Mouse (Mus musculus): ENCODE data around the gene Siah1a. TPM values are rescaled to one million over a fixed set of nuclear protein-coding genes. Genes with fewer than 3 reads are reported as not detected.

Siah1a gene
- polyA plus RNA-seq, 1 experiment from 2014 or later, result 78.8 TPM

GRCm38 (mm10) chr8:86735446-86736111 is 10.2 kb downstream of the Siah1a start:
- Histone ChIP-seq H3K4me2 (replicated peaks; ENCODE audit: low read depth, low read length) (no peak overlapping the region), H3K9me3 (ENCODE audit: control insufficient read depth, low read length) (no peaks in the 10 kb centered on the region), H3K4me1 (replicated peaks; ENCODE audit: control insufficient read depth, insufficient read depth, low read length) (no peaks in the 10 kb centered on the region), H3K27ac (ENCODE audit: low read depth, low read length) (no peak overlapping the region), H3K27me3 (ENCODE audit: control insufficient read depth, insufficient read depth, low read length) (no peaks in the 10 kb centered on the region), H3K36me3 (ENCODE audit: control insufficient read depth, insufficient read depth, low read length) (no peaks in the 10 kb centered on the region), H3K9ac (ENCODE audit: low read depth, low read length) (no peak overlapping the region), H3K4me3 (ENCODE audit: low read depth, low read length) (no peak overlapping the region)
- WGBS, result 72% methylated on average over 3 of the region's 3 CpGs
- ATAC-seq (ENCODE audit: low FRiP score) (no peak), DNase-seq (ENCODE audit: low spot score) (no peak)

DNA sequence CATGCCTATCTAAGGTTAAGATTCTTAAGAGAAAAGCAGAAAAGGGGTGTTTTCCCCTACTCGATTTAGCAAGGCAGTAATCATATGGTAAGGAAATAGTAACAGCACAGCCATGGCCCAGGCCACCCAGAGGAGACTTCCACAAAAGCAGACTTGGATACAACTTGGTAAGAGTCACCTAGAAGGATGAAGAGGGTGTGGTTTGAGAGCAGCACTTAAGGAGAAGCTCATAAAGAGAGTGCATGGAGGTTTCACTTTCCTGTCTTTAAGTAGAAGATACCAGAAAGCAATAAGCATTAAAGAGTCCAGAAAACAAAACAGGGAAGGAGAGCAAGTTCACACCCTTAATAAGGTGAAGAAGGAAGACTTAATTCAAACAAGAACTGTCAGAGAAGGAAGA is 10.8 kb downstream of the Siah1a start:
- H3K9ac ChIP-seq (ENCODE audit: low read depth, low read length), result no peak overlapping the region
- H3K4me1 ChIP-seq (replicated peaks; ENCODE audit: control insufficient read depth, insufficient read depth, low read length), result no peaks in the 10 kb centered on the region
- no peak for ATAC-seq (ENCODE audit: low FRiP score)
- WGBS, result 97% methylated on average over 1 of the region's 1 CpGs
- no peak overlapping the region for H3K4me2 ChIP-seq (replicated peaks; ENCODE audit: low read depth, low read length)
- no peaks in the 10 kb centered on the region for H3K36me3 ChIP-seq (ENCODE audit: control insufficient read depth, insufficient read depth, low read length)
- no peak for DNase-seq (ENCODE audit: low spot score)
- no peaks in the 10 kb centered on the region for H3K9me3 ChIP-seq (ENCODE audit: control insufficient read depth, low read length)
- H3K4me3 ChIP-seq (ENCODE audit: low read depth, low read length), result no peak overlapping the region
- no peak overlapping the region for H3K27ac ChIP-seq (ENCODE audit: low read depth, low read length)
- H3K27me3 ChIP-seq (ENCODE audit: control insufficient read depth, insufficient read depth, low read length), result no peaks in the 10 kb centered on the region

DNA sequence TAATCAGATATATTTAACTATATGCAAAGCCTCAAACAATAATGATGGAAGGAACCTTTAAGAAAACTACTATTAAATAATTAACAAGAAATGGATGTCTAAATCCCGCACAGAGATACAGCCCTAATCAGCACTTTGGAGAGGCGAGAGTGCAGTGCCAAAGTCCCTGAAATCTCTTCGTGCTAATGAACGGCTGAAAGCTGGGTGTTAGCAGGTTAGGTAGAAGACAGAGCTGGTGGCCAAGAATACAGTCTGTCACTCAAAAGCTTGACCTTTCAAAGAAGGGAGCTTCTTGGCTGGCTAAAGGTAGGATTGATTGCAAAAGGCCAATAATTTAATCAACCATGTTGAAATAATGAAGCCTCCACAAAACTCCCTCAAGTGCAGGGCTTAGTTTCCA is 11.6 kb downstream of the Siah1a start:
- ATAC-seq (ENCODE audit: low FRiP score) (no peak), DNase-seq (ENCODE audit: low spot score) (no peak)
- no peak overlapping the region for H3K27ac ChIP-seq (ENCODE audit: low read depth, low read length)
- 87% methylated on average over 4 of the region's 4 CpGs for WGBS
- no peaks in the 10 kb centered on the region for H3K9me3 ChIP-seq (ENCODE audit: control insufficient read depth, low read length)
- no peaks in the 10 kb centered on the region for H3K4me1 ChIP-seq (replicated peaks; ENCODE audit: control insufficient read depth, insufficient read depth, low read length)
- H3K4me2 ChIP-seq (replicated peaks; ENCODE audit: low read depth, low read length), result no peak overlapping the region
- H3K4me3 ChIP-seq (ENCODE audit: low read depth, low read length), result no peak overlapping the region
- no peak overlapping the region for H3K9ac ChIP-seq (ENCODE audit: low read depth, low read length)
- H3K36me3 ChIP-seq (ENCODE audit: control insufficient read depth, insufficient read depth, low read length), result no peaks in the 10 kb centered on the region
- H3K27me3 ChIP-seq (ENCODE audit: control insufficient read depth, insufficient read depth, low read length), result no peaks in the 10 kb centered on the region

DNA sequence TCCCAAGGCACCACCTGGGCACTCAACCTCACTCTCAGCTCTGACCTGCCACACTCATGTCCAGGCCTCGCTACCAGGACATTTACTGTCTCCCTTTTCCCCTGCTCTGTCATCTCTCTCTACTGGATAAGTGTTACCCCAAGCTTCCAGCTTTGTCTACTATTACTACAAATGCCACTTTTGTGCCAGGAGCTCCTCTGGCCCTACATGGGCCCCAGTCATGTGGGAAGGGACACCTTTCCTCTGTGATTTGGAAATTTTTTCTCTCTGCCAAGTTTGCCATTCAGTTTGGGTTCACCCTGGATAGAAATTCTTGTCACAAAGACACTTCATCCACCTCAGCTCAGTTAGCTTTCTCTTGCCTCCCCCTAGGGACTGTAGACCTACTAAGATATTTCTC is 14.9 kb downstream of the Siah1a start:
- H3K36me3 ChIP-seq (ENCODE audit: control insufficient read depth, insufficient read depth, low read length), result no peaks in the 10 kb centered on the region
- ATAC-seq (ENCODE audit: low FRiP score) (no peak), DNase-seq (ENCODE audit: low spot score) (no peak)
- 92% methylated on average over 1 of the region's 1 CpGs for WGBS
- H3K27ac ChIP-seq (ENCODE audit: low read depth, low read length), result no peak overlapping the region
- no peak overlapping the region for H3K4me2 ChIP-seq (replicated peaks; ENCODE audit: low read depth, low read length)
- H3K27me3 ChIP-seq (ENCODE audit: control insufficient read depth, insufficient read depth, low read length), result no peaks in the 10 kb centered on the region
- no peak overlapping the region for H3K9ac ChIP-seq (ENCODE audit: low read depth, low read length)
- H3K9me3 ChIP-seq (ENCODE audit: control insufficient read depth, low read length), result no peaks in the 10 kb centered on the region
- no peak overlapping the region for H3K4me3 ChIP-seq (ENCODE audit: low read depth, low read length)
- H3K4me1 ChIP-seq (replicated peaks; ENCODE audit: control insufficient read depth, insufficient read depth, low read length), result no peaks in the 10 kb centered on the region

DNA sequence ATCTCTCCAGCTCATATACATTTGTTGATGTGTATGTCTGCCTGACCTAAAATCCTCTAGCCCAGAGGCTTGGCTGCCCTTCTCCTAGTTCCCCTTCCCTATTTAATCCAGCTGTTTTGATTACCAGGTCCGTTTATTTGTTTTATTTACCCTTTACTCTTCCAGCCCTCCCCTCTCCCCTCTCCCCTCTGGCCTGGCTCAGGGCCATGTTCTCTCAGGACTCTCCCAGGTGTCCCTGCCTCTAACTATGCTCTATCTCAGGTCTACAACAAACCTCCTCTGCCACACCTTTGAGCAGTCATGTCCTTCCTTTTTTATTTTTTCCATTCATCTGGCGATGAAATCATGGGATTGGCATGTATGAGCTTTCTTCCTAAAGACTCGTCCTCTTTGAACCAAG is 15.4 kb downstream of the Siah1a start:
- 69% methylated on average over 3 of the region's 3 CpGs for WGBS
- ATAC-seq (ENCODE audit: low FRiP score) (no peak), DNase-seq (ENCODE audit: low spot score) (no peak)
- no peaks in the 10 kb centered on the region for H3K4me1 ChIP-seq (replicated peaks; ENCODE audit: control insufficient read depth, insufficient read depth, low read length)
- no peaks in the 10 kb centered on the region for H3K36me3 ChIP-seq (ENCODE audit: control insufficient read depth, insufficient read depth, low read length)
- H3K27me3 ChIP-seq (ENCODE audit: control insufficient read depth, insufficient read depth, low read length), result no peaks in the 10 kb centered on the region
- no peak overlapping the region for H3K27ac ChIP-seq (ENCODE audit: low read depth, low read length)
- no peak overlapping the region for H3K4me2 ChIP-seq (replicated peaks; ENCODE audit: low read depth, low read length)
- H3K4me3 ChIP-seq (ENCODE audit: low read depth, low read length), result no peak overlapping the region
- no peaks in the 10 kb centered on the region for H3K9me3 ChIP-seq (ENCODE audit: control insufficient read depth, low read length)
- H3K9ac ChIP-seq (ENCODE audit: low read depth, low read length), result no peak overlapping the region

- Histone ChIP-seq H3K4me2 (replicated peaks; ENCODE audit: low read depth, low read length) (no peak overlapping the region), H3K4me1 (replicated peaks; ENCODE audit: control insufficient read depth, insufficient read depth, low read length) (no peaks in the 10 kb centered on the region), H3K27me3 (ENCODE audit: control insufficient read depth, insufficient read depth, low read length) (no peaks in the 10 kb centered on the region), H3K9ac (ENCODE audit: low read depth, low read length) (no peak overlapping the region), H3K27ac (ENCODE audit: low read depth, low read length) (0 out of 2 replicates have a peak overlapping the region, but pooled peaks have one; percentile 9), H3K4me3 (ENCODE audit: low read depth, low read length) (no peak overlapping the region), H3K9me3 (ENCODE audit: control insufficient read depth, low read length) (no peaks in the 10 kb centered on the region), H3K36me3 (ENCODE audit: control insufficient read depth, insufficient read depth, low read length) (no peaks in the 10 kb centered on the region)
- 68% methylated on average over 19 of the region's 19 CpGs for WGBS
- no peak for DNase-seq (ENCODE audit: low spot score)
- ATAC-seq (ENCODE audit: low FRiP score), result no peak
Measured at GRCm38 (mm10) chr8:86728224-86728950, 17.3 kb downstream of the Siah1a start.

DNA sequence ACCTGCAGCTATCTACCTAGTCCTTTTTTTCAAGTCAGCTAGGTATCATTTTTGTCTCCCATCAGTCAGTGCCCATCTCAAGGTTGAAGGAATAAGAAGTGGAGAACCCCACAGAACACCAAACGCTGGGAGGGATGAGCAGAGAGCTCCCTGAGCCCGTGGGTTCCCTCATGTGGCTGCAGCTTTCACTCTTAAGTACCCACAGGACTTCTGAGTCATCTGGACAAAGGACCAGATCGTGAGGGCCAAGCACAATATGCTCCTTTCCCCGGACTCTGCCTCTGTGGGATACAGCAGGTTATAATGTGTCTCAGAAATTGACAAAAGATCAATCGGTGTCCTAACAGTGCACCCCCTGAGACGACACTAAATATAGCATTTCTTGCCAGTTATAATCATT is 18.8 kb downstream of the Siah1a start:
- Histone ChIP-seq H3K4me1 (replicated peaks; ENCODE audit: control insufficient read depth, insufficient read depth, low read length) (no peaks in the 10 kb centered on the region), H3K4me3 (ENCODE audit: low read depth, low read length) (no peak overlapping the region), H3K36me3 (ENCODE audit: control insufficient read depth, insufficient read depth, low read length) (no peaks in the 10 kb centered on the region), H3K9ac (ENCODE audit: low read depth, low read length) (no peak overlapping the region), H3K9me3 (ENCODE audit: control insufficient read depth, low read length) (no peaks in the 10 kb centered on the region), H3K4me2 (replicated peaks; ENCODE audit: low read depth, low read length) (no peak overlapping the region), H3K27me3 (ENCODE audit: control insufficient read depth, insufficient read depth, low read length) (no peaks in the 10 kb centered on the region), H3K27ac (ENCODE audit: low read depth, low read length) (no peak overlapping the region)
- ATAC-seq (ENCODE audit: low FRiP score) (no peak), DNase-seq (ENCODE audit: low spot score) (no peak)
- WGBS, result 81% methylated on average over 6 of the region's 6 CpGs

DNA sequence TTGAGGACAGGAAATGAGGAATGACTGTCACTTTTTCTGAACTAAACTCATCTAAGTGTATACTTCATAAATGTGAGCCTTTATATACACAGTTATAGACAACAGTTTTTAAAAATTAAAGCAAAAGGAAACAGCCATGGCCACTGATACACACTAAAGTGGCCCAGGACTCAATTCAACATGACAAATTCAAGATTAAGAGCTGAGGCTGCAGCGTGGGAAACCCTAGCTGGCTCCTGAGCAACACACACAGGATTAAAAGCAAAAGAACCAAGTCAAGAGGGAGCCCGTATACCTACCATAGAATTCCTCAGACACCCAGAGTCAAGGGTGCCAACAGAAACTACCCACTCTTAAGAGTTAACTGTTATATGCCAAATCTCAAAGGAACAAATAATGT is 24.2 kb downstream of the Siah1a start:
- H3K36me3 ChIP-seq (ENCODE audit: control insufficient read depth, insufficient read depth, low read length), result no peaks in the 10 kb centered on the region
- no peak overlapping the region for H3K4me2 ChIP-seq (replicated peaks; ENCODE audit: low read depth, low read length)
- H3K9me3 ChIP-seq (ENCODE audit: control insufficient read depth, low read length), result no peaks in the 10 kb centered on the region
- H3K27me3 ChIP-seq (ENCODE audit: control insufficient read depth, insufficient read depth, low read length), result no peaks in the 10 kb centered on the region
- 89% methylated on average over 2 of the region's 2 CpGs for WGBS
- no peak overlapping the region for H3K9ac ChIP-seq (ENCODE audit: low read depth, low read length)
- ATAC-seq (ENCODE audit: low FRiP score), result no peak
- no peak for DNase-seq (ENCODE audit: low spot score)
- no peak overlapping the region for H3K4me3 ChIP-seq (ENCODE audit: low read depth, low read length)
- no peaks in the 10 kb centered on the region for H3K4me1 ChIP-seq (replicated peaks; ENCODE audit: control insufficient read depth, insufficient read depth, low read length)
- H3K27ac ChIP-seq (ENCODE audit: low read depth, low read length), result no peak overlapping the region
